Mouse (Mus musculus) effector memory CD4-positive, alpha-beta T cell, adult 7 months (primary cell): ENCODE data around the gene 4921524J17Rik. TPM values are rescaled to one million over a fixed set of nuclear protein-coding genes. Genes with fewer than 3 reads are reported as not detected.

Source experiments
- polyA plus RNA-seq: library from polyadenylated mRNA; unstranded; fragments of 100-300 nt; shearing (Covaris generic); gene quantifications from one replicate; pipeline ENCODE4 v1.2.1, GENCODE M21; 2017

Gene 4921524J17Rik
- 25.7 TPM for polyA plus RNA-seq

GRCm38 (mm10) chr8:85432168-85433016 lies at the start of gene 4921524J17Rik:
Gene 4921524J17Rik, minus strand, starts transcription at chr8:85432833.

GRCm38 (mm10) chr8:85386205-85386604 lies 46.4 kb downstream of the 4921524J17Rik start, which contains the start of gene Mylk3:
Gene Mylk3, minus strand, starts transcription at chr8:85386345.

Other genes with a start within 250 kb of the 4921524J17Rik start
- gene Olfr371, start 206.8 kb downstream of the 4921524J17Rik start, polyA plus RNA-seq = not detected
- gene Orc6, start 133.2 kb downstream of the 4921524J17Rik start, polyA plus RNA-seq = 31.6 TPM
- 67.0 TPM for gene Vps35, start 133.0 kb downstream of the 4921524J17Rik start, polyA plus RNA-seq
- not detected for gene Mylk3, start 46.5 kb downstream of the 4921524J17Rik start, polyA plus RNA-seq
- 0.63 TPM for gene Gpt2, start 59.7 kb upstream of the 4921524J17Rik start, polyA plus RNA-seq
- 266 TPM for gene Dnaja2, start 122.5 kb upstream of the 4921524J17Rik start, polyA plus RNA-seq